Mouse (Mus musculus) myocyte (in vitro differentiated cells): ENCODE measurements around the gene Usp7.
A peak's percentile ranks its signal among the peaks of the same experiment; 100 is the strongest.

Experiments used
- MAX ChIP-seq: IDR thresholded peaks from one replicate; pipeline ENCODE4 v1.6.1; 2011; ENCODE audit warnings: low read depth, mild to moderate bottlenecking, control low read depth
- MYOD1 ChIP-seq, 3 experiments: IDR thresholded peaks; one replicate each; pipeline ENCODE4 v1.6.1; 2011; ENCODE audit warnings: control low read depth in 2 of 3, low read depth in 2 of 3, mild to moderate bottlenecking in 2 of 3, moderate library complexity in 1 of 3; ENCODE audit not compliant: insufficient read length in 2 of 3, control insufficient read depth in 1 of 3
- MYOG ChIP-seq, 3 experiments: IDR thresholded peaks; one replicate each; pipeline ENCODE4 v1.6.1; 2011; ENCODE audit warnings: control low read depth in 2 of 3, low read depth in 2 of 3, mild to moderate bottlenecking in 2 of 3; ENCODE audit not compliant: insufficient read length in 2 of 3, control insufficient read depth in 1 of 3, insufficient read depth in 1 of 3
- POLR2A ChIP-seq: IDR thresholded peaks from one replicate; pipeline ENCODE4 v1.6.1; 2011; ENCODE audit warnings: low read depth, mild to moderate bottlenecking, control low read depth, moderate library complexity; ENCODE audit not compliant: insufficient read length

GRCm38 (mm10) chr16:8831241-8831640 is 39.1 kb upstream of the Usp7 start:
- TF ChIP-seq POLR2A: peak; percentile 25
- TF ChIP-seq MYOD1 (IDR thresholded peaks at IDR 0.05; ENCODE audit: control insufficient read depth in 1 of 3, insufficient read length in 2 of 3, low read depth in 2 of 3): no peak
- TF ChIP-seq MYOG (IDR thresholded peaks at IDR 0.05; ENCODE audit: control insufficient read depth in 1 of 3, insufficient read depth in 1 of 3, insufficient read length in 2 of 3, low read depth in 2 of 3): no peak
- TF ChIP-seq MAX: no peak
